18 mouse cellular contexts compared by ENCODE assay signal in genomic region chr19:24812861-24813293, GRCm38 (mm10). TPM values are rescaled to one million over a fixed set of nuclear protein-coding genes. Genes with fewer than 3 reads are reported as not detected.
A peak's percentile ranks its signal among the peaks of the same experiment; 100 is the strongest.
DNase-seq lines count a peak whose midpoint lies in the region; ATAC-seq lines count a peak whose summit lies in the region.
"Had no signal": no experiment of that assay in that cellular context is flagged by ENCODE, and none has a peak within 500 bp of the region (broad histone marks: within the 10 kb centered on the region; RNA-seq: fewer than 3 reads in every experiment).

No protein-coding gene starts in this region.

- WGBS in heart, embryonic 11.5 days (ENCODE audit: insufficient replicate concordance): 74% methylated on average over 8 of the region's 8 CpGs
- 14% methylated on average over 8 of the region's 8 CpGs for WGBS in hindbrain, embryonic 11.5 days
- WGBS in midbrain, embryonic 12.5 days: 17% methylated on average over 8 of the region's 8 CpGs

- H3K4me2 ChIP-seq in heart, embryonic 11.5 days: no peak overlapping the region
- H3K4me2 ChIP-seq in hindbrain, embryonic 11.5 days (replicated peaks; ENCODE audit: low read depth, low read length): no peak overlapping the region
- peak overlapping the region; percentile 29 for H3K4me2 ChIP-seq in midbrain, embryonic 12.5 days (replicated peaks)
- H3K4me2 ChIP-seq: embryonic facial prominence, embryonic 15.5 days; liver, embryonic 15.5 days had no signal

- peak; percentile 74 for DNase-seq in heart, adult 11 months
- DNase-seq in hindbrain, embryonic 11.5 days (ENCODE audit: low spot score): peak; percentile 51
- peak; percentile 8 for DNase-seq in retina, embryonic 14.5 days (ENCODE audit: low spot score)
- DNase-seq in kidney, postnatal 25 days: no peak
- no peak for DNase-seq in liver
- no peak for DNase-seq in cerebellum, postnatal 4 days (ENCODE audit: low spot score in 2 of 2)
- DNase-seq: B cell, adult 2 months; cerebellum, adult 9-10 months; heart, adult 2 months; heart, postnatal 10 days; kidney, postnatal 14 days; lung, postnatal 14 days; spleen, adult 18-20 months had no signal

- 0 out of 2 replicates have a peak, but pooled peaks cover 4% of the 10 kb centered on the region for H3K4me1 ChIP-seq in heart, embryonic 11.5 days (ENCODE audit: control insufficient read depth, insufficient read depth, low read length)
- H3K4me1 ChIP-seq in hindbrain, embryonic 11.5 days (replicated peaks; ENCODE audit: control insufficient read depth, insufficient read depth, low read length): no peaks in the 10 kb centered on the region
- H3K4me1 ChIP-seq in midbrain, embryonic 12.5 days: peaks cover 9% of the 10 kb centered on the region; the same call in 1 of the 2 replicates
- H3K4me1 ChIP-seq: embryonic facial prominence, embryonic 15.5 days; liver, embryonic 15.5 days had no signal

- no peaks in the 10 kb centered on the region for H3K9me3 ChIP-seq in heart, embryonic 11.5 days (replicated peaks; ENCODE audit: control insufficient read depth, low read length)
- H3K9me3 ChIP-seq in hindbrain, embryonic 11.5 days (ENCODE audit: control insufficient read depth, low read length): no peaks in the 10 kb centered on the region
- H3K9me3 ChIP-seq in midbrain, embryonic 12.5 days: no peaks in the 10 kb centered on the region
- H3K9me3 ChIP-seq: embryonic facial prominence, embryonic 15.5 days; liver, embryonic 15.5 days had no signal

- no peak for ATAC-seq in heart, embryonic 11.5 days (replicated peaks; ENCODE audit: insufficient number of reproducible peaks, low FRiP score, low TSS enrichment)
- ATAC-seq in hindbrain, embryonic 11.5 days (ENCODE audit: low FRiP score): peak; percentile 81
- peak; percentile 91 for ATAC-seq in midbrain, embryonic 12.5 days (ENCODE audit: low FRiP score, low read depth)
- ATAC-seq: intestine, embryonic 16.5 days had no signal

- H3K27ac ChIP-seq in heart, embryonic 11.5 days (ENCODE audit: low read depth, low read length): no peak overlapping the region
- H3K27ac ChIP-seq in hindbrain, embryonic 11.5 days (ENCODE audit: low read depth, low read length): no peak overlapping the region
- H3K27ac ChIP-seq in midbrain, embryonic 12.5 days (replicated peaks): peak overlapping the region; percentile 36; the same call in 1 of the 2 replicates
- H3K27ac ChIP-seq: embryonic facial prominence, embryonic 15.5 days; heart, adult 2 months; liver, embryonic 15.5 days had no signal

- H3K27me3 ChIP-seq in heart, embryonic 11.5 days (ENCODE audit: control insufficient read depth, insufficient read depth, low read length): no peaks in the 10 kb centered on the region
- H3K27me3 ChIP-seq in hindbrain, embryonic 11.5 days (ENCODE audit: control insufficient read depth, insufficient read depth, low read length): peaks cover 16% of the 10 kb centered on the region
- peaks cover 74% of the 10 kb centered on the region for H3K27me3 ChIP-seq in midbrain, embryonic 12.5 days
- H3K27me3 ChIP-seq: embryonic facial prominence, embryonic 15.5 days; liver, embryonic 15.5 days had no signal

- no peak overlapping the region for H3K4me3 ChIP-seq in heart, embryonic 11.5 days (ENCODE audit: low read depth, low read length)
- no peak overlapping the region for H3K4me3 ChIP-seq in hindbrain, embryonic 11.5 days (ENCODE audit: low read depth, low read length)
- H3K4me3 ChIP-seq in midbrain, embryonic 12.5 days: no peak overlapping the region
- H3K4me3 ChIP-seq: embryonic facial prominence, embryonic 15.5 days; heart, adult 2 months; liver, embryonic 15.5 days had no signal

- H3K36me3 ChIP-seq in heart, embryonic 11.5 days (ENCODE audit: control insufficient read depth, insufficient read depth, low read length): no peaks in the 10 kb centered on the region
- H3K36me3 ChIP-seq in hindbrain, embryonic 11.5 days (ENCODE audit: control insufficient read depth, insufficient read depth, low read length): no peaks in the 10 kb centered on the region
- no peaks in the 10 kb centered on the region for H3K36me3 ChIP-seq in midbrain, embryonic 12.5 days
- H3K36me3 ChIP-seq: embryonic facial prominence, embryonic 15.5 days; liver, embryonic 15.5 days had no signal

- no peak overlapping the region for H3K9ac ChIP-seq in heart, embryonic 11.5 days (ENCODE audit: low read depth, low read length)
- H3K9ac ChIP-seq in hindbrain, embryonic 11.5 days (ENCODE audit: low read depth, low read length): no peak overlapping the region
- no peak overlapping the region for H3K9ac ChIP-seq in midbrain, embryonic 12.5 days (replicated peaks)
- H3K9ac ChIP-seq: embryonic facial prominence, embryonic 15.5 days; liver, embryonic 15.5 days had no signal

RNA-seq across cellular contexts. Expression of gene Pgm5, which starts 48.8 kb away (rescaled TPM):
- 5.3 and 6.3 TPM in 2 replicates for polyA plus RNA-seq in heart, embryonic 11.5 days (2014; fragmentation: Nextera tagmentation; extraction: Ambion mirVana)
- polyA plus RNA-seq in hindbrain, embryonic 11.5 days (2014; fragmentation: Nextera tagmentation; extraction: Ambion mirVana): 0.81 and 1.2 TPM in 2 replicates
- polyA plus RNA-seq in midbrain, embryonic 12.5 days (2016; fragmentation: Nextera tagmentation; extraction: Ambion mirVana): 0.64 and 0.93 TPM in 2 replicates

Comparison
In these comparisons a context has a peak if more than half of its experiments do, and no peak if none do; other contexts are left out.
1. DNase-seq: peak in heart, adult 11 months (single experiment), hindbrain, embryonic 11.5 days (single experiment) and retina, embryonic 14.5 days (single experiment); none in kidney, postnatal 25 days (0 of 2), liver (single experiment) and cerebellum, postnatal 4 days (0 of 2).